Mouse (Mus musculus) urinary bladder, postnatal 0 days (tissue): ENCODE results near the gene Fbrsl1. TPM values are rescaled to one million over a fixed set of nuclear protein-coding genes. Genes with fewer than 3 reads are reported as not detected.

Experiments
- polyA plus RNA-seq: library from polyadenylated mRNA; unstranded; fragments of >200 nt; fragmentation: Nextera tagmentation; extraction: Ambion mirVana; gene quantifications from 2 replicates; pipeline ENCODE4 v1.2.1, GENCODE M21; 2015

The Fbrsl1 gene
- 7.6 and 8.0 TPM in 2 replicates for polyA plus RNA-seq

GRCm38 (mm10) chr5:110448436-110449134 lies at the start of gene Fbrsl1:
Gene Fbrsl1 (minus strand): TSS chr5:110448503.

GRCm38 (mm10) chr5:110344524-110344923 lies 103.8 kb downstream of the Fbrsl1 start, which contains the start of gene Lrcol1:
Gene Lrcol1 (plus strand): TSS chr5:110344730.

GRCm38 (mm10) chr5:110342648-110343284 lies 105.5 kb downstream of the Fbrsl1 start, which contains the start of gene P2rx2:
Gene P2rx2 (minus strand): TSS chr5:110343212.

Other genes starting within 250 kb of the Fbrsl1 start
- 15.9 and 16.1 TPM in 2 replicates for gene Ankle2, start 217.5 kb downstream of the Fbrsl1 start, polyA plus RNA-seq
- gene Pgam5, start 178.6 kb downstream of the Fbrsl1 start, polyA plus RNA-seq = 30.4 and 30.5 TPM in 2 replicates
- gene Pxmp2, start 162.3 kb downstream of the Fbrsl1 start, polyA plus RNA-seq = 5.1 and 6.1 TPM in 2 replicates
- 3.8 and 6.3 TPM in 2 replicates for gene Pole, start 162.2 kb downstream of the Fbrsl1 start, polyA plus RNA-seq
- 0.26 and 0.74 TPM in 2 replicates for gene P2rx2, start 105.3 kb downstream of the Fbrsl1 start, polyA plus RNA-seq
- not detected in 2 replicates for gene Lrcol1, start 103.8 kb downstream of the Fbrsl1 start, polyA plus RNA-seq
- gene Galnt9, start 95.9 kb upstream of the Fbrsl1 start, polyA plus RNA-seq = 0.08 and 0.17 TPM in 2 replicates
- 19.9 and 20.1 TPM in 2 replicates for gene Noc4l, start 204.9 kb upstream of the Fbrsl1 start, polyA plus RNA-seq
- 8.4 and 8.6 TPM in 2 replicates for gene Ddx51, start 204.9 kb upstream of the Fbrsl1 start, polyA plus RNA-seq